Mouse (Mus musculus) T-helper 17 cell (primary cell): ENCODE data around the gene Ppp1r1a.

Experiments
- in situ Hi-C, 2 experiments: fragments of 300-600 bp; cut with MboI, MseI; formaldehyde crosslinking; loops; 1 replicate in 1 of 2; 2 replicates in 1 of 2; pipeline ENCODE4 v1.15.1; 2025; ENCODE audit warnings: high pct_unique_total_duplicates in 2 of 2

The Ppp1r1a gene

GRCm38 (mm10) chr15:103537822-103538213 is at the start of gene Ppp1r1a:
TSS of gene Ppp1r1a (minus strand) at chr15:103538003.
- in situ Hi-C loops: no loop called here

GRCm38 (mm10) chr15:103585876-103586275 is 48.1 kb upstream of the Ppp1r1a start:
- in situ Hi-C loops: no loop called here

- in situ Hi-C loops: loop anchor here in 1 of 2 experiments (10.0 kb wide), 1 partner anchor 190 kb away; the partner anchor contains the start of gene Mucl1
Observed at GRCm38 (mm10) chr15:103564981-103565380, 27.2 kb upstream of the Ppp1r1a start, which contains the start of gene Glycam1. TSS of gene Glycam1 (minus strand) at chr15:103565081.

GRCm38 (mm10) chr15:103552096-103552690 is 14.4 kb upstream of the Ppp1r1a start:
- in situ Hi-C loops: no loop called here

GRCm38 (mm10) chr15:103551053-103551452 is 13.2 kb upstream of the Ppp1r1a start:
- in situ Hi-C loops: no loop called here

GRCm38 (mm10) chr15:103549475-103549874 is 11.7 kb upstream of the Ppp1r1a start:
- in situ Hi-C loops: no loop called here

GRCm38 (mm10) chr15:103547983-103548382 is 10.2 kb upstream of the Ppp1r1a start:
- in situ Hi-C loops: no loop called here

- in situ Hi-C loops: no loop called here
Observed at GRCm38 (mm10) chr15:103542526-103542925, 4.7 kb upstream of the Ppp1r1a start.

- in situ Hi-C loops: no loop called here
Observed at GRCm38 (mm10) chr15:103540646-103541045, 2.8 kb upstream of the Ppp1r1a start.

GRCm38 (mm10) chr15:103539259-103539658 is 1.5 kb upstream of the Ppp1r1a start:
- in situ Hi-C loops: no loop called here

GRCm38 (mm10) chr15:103537011-103537821 is 587 bp downstream of the Ppp1r1a start:
- in situ Hi-C loops: no loop called here

- in situ Hi-C loops: no loop called here
Observed at GRCm38 (mm10) chr15:103536456-103536855, 1.3 kb downstream of the Ppp1r1a start.

- in situ Hi-C loops: no loop called here
Observed at GRCm38 (mm10) chr15:103535786-103536185, 2.0 kb downstream of the Ppp1r1a start.

GRCm38 (mm10) chr15:103535030-103535429 is 2.8 kb downstream of the Ppp1r1a start:
- in situ Hi-C loops: no loop called here

- in situ Hi-C loops: no loop called here
Observed at GRCm38 (mm10) chr15:103534054-103534620, 3.7 kb downstream of the Ppp1r1a start.

GRCm38 (mm10) chr15:103530372-103530771 is 7.4 kb downstream of the Ppp1r1a start:
- in situ Hi-C loops: no loop called here

GRCm38 (mm10) chr15:103523156-103523555 is 14.6 kb downstream of the Ppp1r1a start:
- in situ Hi-C loops: no loop called here

GRCm38 (mm10) chr15:103522458-103523099 is 15.2 kb downstream of the Ppp1r1a start:
- in situ Hi-C loops: no loop called here

- in situ Hi-C loops: no loop called here
Observed at GRCm38 (mm10) chr15:103519386-103520378, 18.1 kb downstream of the Ppp1r1a start.

- in situ Hi-C loops: no loop called here
Observed at GRCm38 (mm10) chr15:103518600-103519385, 19.0 kb downstream of the Ppp1r1a start.
